Mouse (Mus musculus) layer of hippocampus, adult 8-10 months (tissue): Measurements from ENCODE around the gene Tcp1. TPM values are rescaled to one million over a fixed set of nuclear protein-coding genes. Genes with fewer than 3 reads are reported as not detected.
"Not testable (repeated sequence)": the region's sequence is repeated elsewhere in the genome, so short reads cannot be mapped to it uniquely, and the experiment has no call there.

Experiments used
- DNase-seq, 2 experiments: peaks; one replicate each; pipeline ENCODE4 v3.0.0; 2022; ENCODE audit warnings: low spot score in 2 of 2
- total RNA-seq, 4 experiments: library from RNA; stranded (reverse); gene quantifications; 2 replicates each; pipeline ENCODE4 v1.2.4; 2022

Gene Tcp1
- 100 to 1,000 TPM; 191 to 232 (median 205) TPM for total RNA-seq

DNA sequence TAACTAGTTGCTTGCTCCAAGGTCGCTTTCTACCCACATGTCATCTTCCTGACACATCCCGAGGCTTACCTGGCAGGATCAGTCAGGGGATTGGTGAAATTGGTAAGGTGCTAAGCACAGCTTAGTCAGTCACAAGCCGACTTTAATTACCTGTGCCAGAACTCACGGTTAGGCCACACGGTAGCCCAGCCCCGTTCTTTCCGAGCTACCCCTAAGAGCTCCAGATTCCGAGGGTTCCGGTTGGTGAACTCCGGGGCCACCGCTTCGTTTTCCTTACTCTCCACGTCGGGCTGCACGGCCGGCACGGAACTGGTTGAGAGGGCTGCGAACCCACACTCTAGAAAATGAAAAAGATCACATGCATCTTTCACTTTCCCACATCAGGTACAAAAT lies at the start of gene Tcp1:
Gene Tcp1 (plus strand): TSS at position 214 of the 393 bp plus-strand sequence.
- no peak for DNase-seq

- no peak for DNase-seq
Measured at GRCm38 (mm10) chr17:12866853-12867252, 48.6 kb upstream of the Tcp1 start.

GRCm38 (mm10) chr17:12868043-12868442 lies 47.5 kb upstream of the Tcp1 start, which contains the start of gene Mas1:
Gene Mas1 (minus strand): TSS chr17:12868143.
- DNase-seq = no peak

GRCm38 (mm10) chr17:12868640-12869039 lies 46.9 kb upstream of the Tcp1 start:
- DNase-seq = no peak

DNA sequence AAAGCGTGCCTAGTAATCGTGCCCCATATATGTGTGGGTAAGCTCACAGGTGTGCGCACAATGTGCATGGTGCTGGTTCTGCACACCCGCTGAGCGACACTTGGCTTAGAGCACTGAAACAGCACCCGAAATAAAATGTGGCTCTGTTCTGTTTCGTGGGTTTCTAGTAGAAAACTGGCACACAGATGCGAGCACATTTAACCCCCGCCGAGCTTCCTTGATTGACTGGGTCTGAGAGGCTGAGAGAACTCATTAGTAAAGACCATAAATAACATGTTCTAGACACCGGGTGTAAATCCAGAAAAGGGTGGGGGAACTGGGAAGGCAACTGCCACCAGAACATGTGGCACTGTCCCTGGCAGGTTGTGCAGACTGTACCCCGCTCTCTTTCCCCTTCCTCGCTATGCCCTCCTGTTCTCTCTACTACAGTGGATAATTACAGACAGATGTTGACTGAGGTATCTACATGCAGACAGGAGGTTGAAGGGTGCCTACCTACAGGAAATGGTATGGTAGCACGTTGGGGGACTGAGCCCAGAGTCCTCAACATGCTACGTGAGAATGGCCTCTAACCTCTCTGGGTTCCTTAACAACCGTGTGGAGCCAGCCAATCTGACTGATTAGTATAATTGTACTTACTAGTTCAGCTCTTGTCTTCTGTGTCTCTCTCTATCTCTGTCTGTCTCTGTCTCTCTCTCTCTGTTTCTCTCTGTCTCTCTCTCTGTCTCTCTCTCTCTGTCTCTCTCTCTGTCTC lies 43.0 kb upstream of the Tcp1 start:
- DNase-seq = peak; percentile 47 to 54

DNA sequence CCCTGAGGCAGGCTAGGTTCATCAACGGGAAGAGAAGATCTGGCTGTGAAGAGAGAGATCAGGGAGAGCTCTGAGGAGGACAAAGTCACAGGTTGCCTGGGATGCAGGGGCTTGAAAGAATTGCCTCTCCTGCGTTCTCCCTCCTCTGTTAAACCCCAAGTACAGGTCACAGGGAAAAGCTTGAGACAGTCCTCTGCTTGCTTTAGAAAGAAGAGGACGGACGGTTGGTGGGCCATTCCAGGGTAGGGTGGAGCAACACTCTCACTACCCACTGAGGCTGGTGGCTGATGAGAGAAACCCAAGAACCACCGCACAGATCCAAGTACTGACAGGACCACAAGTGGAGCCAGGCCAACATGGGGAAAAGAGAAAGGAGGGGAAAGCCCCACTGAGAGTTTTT lies 39.8 kb upstream of the Tcp1 start, which contains the start of gene Mrgprh:
Gene Mrgprh (plus strand): TSS at position 301 of the 400 bp plus-strand sequence.
- DNase-seq = no peak

- DNase-seq = peak; percentile 71 to 86
Measured at GRCm38 (mm10) chr17:12880178-12880577, 35.3 kb upstream of the Tcp1 start.

GRCm38 (mm10) chr17:12881216-12881615 lies 34.3 kb upstream of the Tcp1 start:
- no peak for DNase-seq

DNA sequence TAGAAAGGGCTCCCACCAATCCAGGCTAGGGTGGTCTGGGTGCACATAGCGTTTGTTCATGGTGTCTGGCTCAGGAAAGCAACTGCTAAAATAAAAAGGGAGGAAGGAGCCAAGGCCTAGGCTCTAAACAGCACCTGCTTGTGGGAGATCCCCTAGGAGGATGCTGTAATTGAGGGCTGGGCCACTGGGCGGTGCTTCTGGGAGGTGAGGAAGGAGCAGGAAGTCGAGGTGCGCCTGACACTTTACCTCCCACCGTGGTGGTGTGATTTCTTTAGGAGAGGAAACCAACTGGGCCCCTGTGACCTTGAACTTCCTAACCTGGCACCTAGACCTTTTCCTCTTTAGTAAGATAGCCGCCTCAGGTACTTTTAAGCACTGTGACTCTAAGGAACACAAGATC lies 28.9 kb upstream of the Tcp1 start:
- no peak for DNase-seq

- DNase-seq = no peak
Measured at GRCm38 (mm10) chr17:12887021-12887775, 28.3 kb upstream of the Tcp1 start.

DNA sequence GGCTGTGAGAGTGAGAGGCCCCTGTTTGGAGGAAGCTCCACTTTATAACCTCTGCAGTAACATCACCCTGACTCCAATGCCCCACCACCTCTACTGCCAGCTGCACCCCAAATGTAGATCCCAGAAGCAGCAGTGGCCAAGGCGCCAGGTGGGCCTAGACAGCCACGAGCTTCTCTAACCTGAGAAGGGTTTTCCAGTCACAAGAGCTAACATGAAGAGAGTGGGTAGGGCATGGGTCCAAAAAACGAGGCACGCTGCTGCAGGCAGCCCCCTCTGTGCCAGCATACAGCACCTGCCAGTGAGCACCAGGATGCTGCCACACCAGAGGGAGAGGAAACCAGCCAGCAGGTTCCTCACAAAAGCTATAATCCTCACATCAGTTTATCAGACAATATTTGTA lies 24.4 kb upstream of the Tcp1 start:
- no peak for DNase-seq

DNA sequence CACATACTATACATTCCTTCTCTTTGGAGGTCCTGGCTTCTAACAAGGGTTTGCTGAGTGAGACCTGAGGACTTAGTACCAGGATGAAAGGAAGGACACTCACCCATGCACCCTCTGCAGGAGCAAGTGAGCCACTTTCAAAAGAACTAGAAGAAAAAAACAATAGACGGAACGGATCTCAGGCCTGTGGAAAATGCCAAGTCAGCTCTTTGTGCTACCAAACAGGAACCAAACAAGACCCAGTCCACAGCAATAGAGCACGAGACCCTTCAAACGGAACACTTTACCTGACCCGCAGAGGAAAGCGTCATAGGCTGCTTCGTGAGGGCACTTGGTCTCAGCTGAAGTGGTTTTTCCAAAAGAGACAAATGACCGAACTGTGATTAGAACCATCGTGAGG lies 23.5 kb upstream of the Tcp1 start:
- DNase-seq = no peak

DNA sequence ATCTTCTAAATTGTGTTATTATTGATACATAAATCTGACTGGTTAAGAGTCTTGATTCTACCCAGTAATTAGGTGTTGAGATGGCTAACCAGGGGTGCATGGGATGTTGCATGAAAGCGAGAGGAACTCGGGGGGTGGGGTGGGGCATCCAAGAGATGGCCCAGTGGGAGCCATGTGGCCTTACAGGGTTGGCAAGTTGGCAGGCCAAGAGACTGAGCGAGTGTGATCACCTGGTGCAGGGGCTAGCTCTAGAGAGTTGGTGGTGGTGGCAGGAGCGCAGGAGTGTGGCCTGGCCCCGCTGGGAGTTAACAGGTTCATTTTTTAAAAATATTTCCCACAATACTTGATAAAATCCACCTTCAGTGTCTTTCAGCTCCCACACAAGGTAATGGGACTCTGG lies 17.8 kb upstream of the Tcp1 start:
- no peak for DNase-seq

DNA sequence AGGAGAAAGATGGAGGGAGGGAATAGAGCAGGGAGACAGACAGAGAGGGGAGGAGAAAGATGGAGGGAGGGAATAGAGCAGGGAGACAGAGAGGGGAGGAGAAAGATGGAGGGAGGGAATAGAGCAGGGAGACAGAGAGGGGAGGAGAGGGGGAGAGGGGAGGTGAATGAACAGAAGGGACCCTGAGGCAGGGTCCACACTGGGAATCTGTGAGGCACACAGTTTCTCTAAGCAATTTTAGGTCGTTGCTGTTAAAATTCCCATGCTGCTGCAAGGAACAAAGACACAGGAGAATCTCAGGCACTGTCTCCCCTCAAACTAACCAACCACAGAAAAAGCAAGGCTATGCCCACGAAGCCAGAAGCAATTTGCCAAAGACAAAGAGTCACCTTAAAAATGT lies 16.9 kb upstream of the Tcp1 start:
- not testable (repeated sequence) for DNase-seq

DNA sequence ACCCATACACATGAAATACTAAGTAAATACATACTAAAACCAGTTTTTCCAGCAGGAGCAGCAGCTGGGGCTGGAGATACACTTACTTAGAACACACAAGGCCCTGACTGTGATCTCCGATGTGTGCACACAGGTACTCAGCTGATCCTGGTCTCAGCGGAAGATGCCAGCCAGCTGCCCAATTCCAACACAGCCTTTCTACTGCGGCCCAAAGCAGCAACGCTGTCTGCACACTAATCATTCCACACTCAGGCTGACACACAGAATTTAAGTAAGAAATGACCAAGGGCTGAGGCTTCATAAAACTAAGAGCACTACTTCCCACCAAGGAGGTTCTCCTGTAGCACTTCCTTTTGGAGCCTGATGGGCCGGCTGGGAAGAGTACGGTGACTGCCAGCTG lies 13.2 kb upstream of the Tcp1 start:
- DNase-seq = no peak

GRCm38 (mm10) chr17:12903372-12904333 lies 11.8 kb upstream of the Tcp1 start:
- no peak for DNase-seq

GRCm38 (mm10) chr17:12904349-12904748 lies 11.2 kb upstream of the Tcp1 start:
- DNase-seq = no peak

DNA sequence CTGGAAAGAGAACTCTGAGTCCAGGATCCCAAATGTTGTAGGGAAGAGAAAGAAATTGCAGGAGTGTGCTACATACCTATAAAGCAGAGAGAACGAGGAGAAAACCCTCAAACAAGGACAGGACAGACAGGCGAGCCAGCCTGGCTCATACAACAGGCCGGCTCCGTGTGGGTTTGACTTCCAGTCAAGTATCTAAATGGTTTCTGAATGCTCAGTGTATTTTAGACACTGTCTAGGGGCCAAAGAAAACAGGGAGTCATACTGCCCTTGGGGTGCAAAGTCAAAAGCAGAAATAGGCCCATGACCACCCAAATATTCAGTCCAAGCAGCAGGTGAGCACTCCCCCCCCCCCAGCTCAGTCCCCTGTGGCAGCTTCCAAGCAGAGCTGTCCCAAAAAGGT lies 9.7 kb upstream of the Tcp1 start:
- DNase-seq = no peak

DNA sequence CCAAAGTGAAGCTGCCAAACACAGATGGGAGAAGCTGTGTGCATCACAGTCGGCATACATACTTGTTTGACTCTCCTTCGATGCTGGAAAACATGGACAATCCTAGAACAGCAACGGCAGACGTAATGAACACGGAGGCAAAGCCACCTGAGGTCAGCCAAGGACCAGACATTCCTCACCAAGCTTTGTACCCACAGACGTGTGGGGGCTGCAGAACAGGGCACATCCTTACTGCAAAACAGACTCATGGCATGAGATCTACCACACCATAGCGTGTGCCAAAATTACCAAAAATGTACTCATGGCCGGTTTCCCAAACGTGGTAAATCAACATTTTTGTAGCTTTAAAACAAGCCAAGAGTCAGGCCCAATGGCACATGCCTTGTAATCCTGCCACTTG lies 9.1 kb upstream of the Tcp1 start:
- DNase-seq = no peak

DNA sequence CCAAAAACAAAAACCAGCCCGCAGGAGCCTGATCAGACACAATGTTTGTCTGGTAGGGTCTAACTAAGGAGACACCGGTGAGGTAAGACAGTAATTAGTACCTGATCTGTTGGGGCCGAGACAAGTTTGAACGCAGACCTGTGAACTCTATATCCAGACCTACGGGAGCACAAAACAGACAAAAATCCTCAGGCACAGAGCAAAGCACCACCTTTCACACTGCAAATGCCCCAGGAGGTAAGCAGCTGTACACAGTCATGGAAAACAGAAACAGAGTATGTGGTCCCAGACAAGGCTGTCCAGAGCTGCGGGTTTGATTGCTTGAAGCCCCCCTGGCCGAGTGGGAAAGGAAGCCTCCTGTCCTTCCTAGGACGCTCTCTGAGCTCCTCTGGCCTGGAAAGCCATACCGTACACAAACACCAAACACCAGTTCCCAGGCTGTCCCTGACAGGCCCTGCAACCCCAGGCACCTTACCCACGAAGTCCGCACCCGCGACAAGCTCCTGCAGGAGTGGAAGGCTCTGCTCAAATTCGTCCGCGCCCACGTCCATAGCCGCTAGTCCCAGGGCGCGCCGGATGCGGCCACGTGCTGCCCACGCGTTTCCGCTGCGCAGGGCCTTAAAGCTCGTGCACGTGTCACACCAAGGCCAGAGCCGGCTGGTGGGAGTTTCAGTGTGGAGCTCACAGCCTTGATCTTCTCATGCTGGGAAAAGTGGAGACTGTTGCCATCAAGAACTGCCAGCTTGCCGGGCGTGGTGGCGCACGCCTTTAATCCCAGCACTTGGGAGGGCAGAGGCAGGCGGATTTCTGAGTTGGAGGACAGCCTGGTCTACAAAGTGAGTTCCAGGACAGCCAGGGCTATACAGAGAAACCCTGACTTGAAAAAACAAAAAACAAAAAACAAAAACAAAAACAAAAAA lies 5.9 kb upstream of the Tcp1 start, which contains the start of gene Pnldc1:
Gene Pnldc1 (minus strand): TSS at position 870 of the 920 bp plus-strand sequence.
- DNase-seq = no peak
